Mouse (Mus musculus) neural tube, embryonic 12.5 days (tissue): ENCODE results near the gene Gm960. TPM values are rescaled to one million over a fixed set of nuclear protein-coding genes. Genes with fewer than 3 reads are reported as not detected.
A peak's percentile ranks its signal among the peaks of the same experiment; 100 is the strongest.

ENCODE experiments used
- ATAC-seq: fragments of 200-750 bp; cut with Nextera tagmentation; 2 replicates; pipeline ENCODE4 v1.8.0; 2017; ENCODE audit warnings: low read depth, mild to moderate bottlenecking, moderate TSS enrichment, moderate library complexity; ENCODE audit not compliant: low FRiP score
- H3K27ac ChIP-seq: fragments of 300-500 bp; sonication (generic); 2 replicates; pipeline ENCODE4 v1.5.1; 2016
- H3K27me3 ChIP-seq: fragments of 300-500 bp; sonication (generic); replicated peaks from 2 replicates; pipeline ENCODE4 v1.6.1; 2016; ENCODE audit warnings: mild to moderate bottlenecking
- H3K36me3 ChIP-seq: fragments of 300-500 bp; sonication (generic); 2 replicates; pipeline ENCODE4 v1.6.1; 2016; ENCODE audit warnings: mild to moderate bottlenecking
- H3K4me1 ChIP-seq: fragments of 300-500 bp; sonication (generic); 2 replicates; pipeline ENCODE4 v1.6.1; 2016
- H3K4me2 ChIP-seq: fragments of 300-500 bp; sonication (generic); replicated peaks from 2 replicates; pipeline ENCODE4 v1.6.1; 2016; ENCODE audit warnings: mild to moderate bottlenecking
- H3K4me3 ChIP-seq: fragments of 300-500 bp; sonication (generic); 2 replicates; pipeline ENCODE4 v1.5.1; 2016
- H3K9ac ChIP-seq: fragments of 300-500 bp; sonication (generic); 2 replicates; pipeline ENCODE4 v1.6.1; 2016; ENCODE audit warnings: mild to moderate bottlenecking
- H3K9me3 ChIP-seq: fragments of 300-500 bp; sonication (generic); 2 replicates; pipeline ENCODE4 v1.6.1; 2016; ENCODE audit warnings: mild to moderate bottlenecking
- whole genome bisulfite sequencing: fragments of 180-500 bp; shearing (Covaris S2); methylation state at CpG from one replicate; pipeline ENCODE4 v1.1.7; 2016; 5-methylcytosine and 5-hydroxymethylcytosine counted together
- polyA plus RNA-seq: library from polyadenylated mRNA; unstranded; fragments of >200 nt; fragmentation: Nextera tagmentation; extraction: Ambion mirVana; gene quantifications from 2 replicates; pipeline ENCODE4 v1.2.1, GENCODE M21; 2016

Gene Gm960
- 3.8 and 5.9 TPM in 2 replicates for polyA plus RNA-seq

DNA sequence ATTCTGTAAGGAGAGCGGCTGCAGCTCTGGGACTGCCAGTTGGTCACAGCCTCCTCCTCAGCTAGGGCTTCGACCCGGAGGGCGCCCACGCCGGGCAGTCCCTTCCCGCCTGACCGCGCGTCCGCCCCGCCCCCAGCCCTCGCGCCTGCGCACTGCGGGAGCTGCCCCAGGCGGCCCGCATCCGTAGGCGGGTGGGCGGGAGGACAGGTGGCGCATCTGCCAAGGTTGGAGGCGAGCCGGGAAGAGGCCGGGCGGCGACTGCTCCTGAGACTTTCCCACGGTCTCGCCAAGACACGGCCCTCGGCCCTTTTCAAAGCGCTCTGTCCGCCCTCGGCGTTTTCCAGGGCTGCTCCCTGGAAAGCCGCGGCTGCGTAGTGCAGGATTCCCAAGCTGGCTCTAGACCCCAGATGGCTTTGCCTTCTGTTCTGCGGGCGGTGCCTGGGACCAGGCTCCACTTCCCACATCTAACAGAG lies at the start of gene Gm960:
Gene Gm960 (minus strand): TSS at position 464 of the 473 bp plus-strand sequence.
- under 1% methylated on average over 40 of the region's 40 CpGs for WGBS
- H3K27ac ChIP-seq, result peak within 1 kb of the TSS; percentile 37; the same call in 1 of the 2 replicates

DNA sequence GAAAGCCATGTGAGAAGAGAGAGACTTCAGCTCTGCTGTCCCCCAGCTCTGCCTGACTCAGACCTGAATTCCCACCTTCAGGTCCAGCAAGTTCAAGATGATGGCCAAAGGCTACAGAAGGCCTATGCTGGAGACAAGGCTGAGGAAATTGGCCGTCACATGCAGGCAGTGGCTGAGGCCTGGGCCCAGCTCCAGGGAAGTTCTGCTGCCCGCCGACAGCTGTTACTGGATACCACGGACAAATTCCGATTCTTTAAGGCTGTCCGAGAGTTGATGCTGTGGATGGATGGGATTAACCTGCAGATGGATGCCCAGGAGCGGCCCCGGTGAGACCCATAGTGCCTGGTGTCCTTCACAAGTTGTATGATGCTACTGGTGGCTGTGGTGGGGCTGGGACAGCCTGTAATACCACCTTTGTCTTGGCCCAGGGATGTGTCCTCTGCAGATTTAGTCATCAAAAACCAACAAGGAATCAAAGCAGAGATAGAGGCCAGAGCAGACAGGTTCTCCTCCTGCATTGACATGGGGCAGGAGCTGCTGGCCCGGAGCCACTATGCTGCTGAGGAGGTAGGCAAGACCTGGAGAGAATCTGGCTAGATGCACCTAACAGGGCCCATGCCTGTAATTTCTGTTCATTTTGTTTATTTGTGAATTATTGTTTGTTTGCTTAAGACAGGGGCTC lies 49.3 kb upstream of the Gm960 start:
- Histone ChIP-seq H3K9ac (no peak overlapping the region), H3K9me3 (no peaks in the 10 kb centered on the region), H3K27ac (no peak overlapping the region), H3K4me2 (no peak overlapping the region), H3K4me1 (no peaks in the 10 kb centered on the region), H3K4me3 (no peak overlapping the region), H3K27me3 (no peaks in the 10 kb centered on the region), H3K36me3 (peaks cover 89% of the 10 kb centered on the region)
- WGBS, result 93% methylated on average over 9 of the region's 9 CpGs
- no peak for ATAC-seq

More for the DNA sequence above, at the start of gene Gm960:
- peak; percentile 79 for ATAC-seq
- Histone ChIP-seq H3K27me3 (peaks cover 36% of the 10 kb centered on the region), H3K36me3 (no peaks in the 10 kb centered on the region), H3K9me3 (no peaks in the 10 kb centered on the region), H3K4me2 (peak within 1 kb of the TSS; percentile 82), H3K4me1 (peaks cover 7% of the 10 kb centered on the region; the same call in 1 of the 2 replicates), H3K4me3 (peak within 1 kb of the TSS; percentile 56), H3K9ac (peak within 1 kb of the TSS; percentile 64)

DNA sequence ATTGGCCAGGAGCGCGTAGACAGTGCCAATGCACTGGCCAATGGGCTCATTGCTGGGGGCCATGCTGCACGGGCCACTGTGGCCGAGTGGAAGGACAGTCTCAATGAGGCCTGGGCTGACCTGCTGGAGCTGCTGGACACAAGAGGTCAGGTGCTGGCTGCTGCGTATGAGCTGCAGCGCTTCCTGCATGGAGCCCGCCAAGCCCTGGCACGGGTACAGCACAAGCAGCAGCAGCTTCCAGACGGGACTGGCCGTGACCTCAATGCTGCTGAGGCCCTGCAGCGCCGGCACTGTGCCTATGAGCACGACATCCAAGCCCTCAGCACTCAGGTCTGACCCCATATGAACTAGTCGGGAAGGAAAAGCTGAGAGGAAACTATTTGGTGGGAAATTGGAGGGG lies 48.1 kb upstream of the Gm960 start:
- no peaks in the 10 kb centered on the region for H3K9me3 ChIP-seq
- H3K27me3 ChIP-seq, result no peaks in the 10 kb centered on the region
- no peak overlapping the region for H3K4me2 ChIP-seq
- H3K4me3 ChIP-seq, result no peak overlapping the region
- ATAC-seq, result no peak
- H3K9ac ChIP-seq, result no peak overlapping the region
- no peak overlapping the region for H3K27ac ChIP-seq
- WGBS, result 90% methylated on average over 14 of the region's 14 CpGs
- no peaks in the 10 kb centered on the region for H3K4me1 ChIP-seq
- peaks cover 90% of the 10 kb centered on the region for H3K36me3 ChIP-seq

DNA sequence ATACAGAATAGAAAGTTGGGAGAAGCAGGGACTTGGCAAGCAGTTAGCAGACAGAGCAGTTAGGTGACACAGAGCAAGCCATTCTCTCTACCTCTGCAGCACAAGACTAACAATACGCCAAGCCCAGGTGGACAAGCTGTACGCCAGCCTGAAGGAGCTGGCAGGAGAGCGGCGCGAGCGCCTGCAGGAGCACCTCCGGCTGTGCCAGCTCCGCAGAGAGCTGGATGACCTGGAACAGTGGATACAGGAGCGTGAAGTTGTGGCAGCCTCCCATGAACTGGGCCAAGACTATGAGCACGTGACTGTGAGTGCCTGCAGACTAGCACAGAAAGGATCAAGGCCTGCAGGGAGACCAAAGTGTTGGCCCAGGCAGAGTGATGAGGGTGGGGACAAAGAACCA lies 47.2 kb upstream of the Gm960 start:
- ATAC-seq, result no peak

DNA sequence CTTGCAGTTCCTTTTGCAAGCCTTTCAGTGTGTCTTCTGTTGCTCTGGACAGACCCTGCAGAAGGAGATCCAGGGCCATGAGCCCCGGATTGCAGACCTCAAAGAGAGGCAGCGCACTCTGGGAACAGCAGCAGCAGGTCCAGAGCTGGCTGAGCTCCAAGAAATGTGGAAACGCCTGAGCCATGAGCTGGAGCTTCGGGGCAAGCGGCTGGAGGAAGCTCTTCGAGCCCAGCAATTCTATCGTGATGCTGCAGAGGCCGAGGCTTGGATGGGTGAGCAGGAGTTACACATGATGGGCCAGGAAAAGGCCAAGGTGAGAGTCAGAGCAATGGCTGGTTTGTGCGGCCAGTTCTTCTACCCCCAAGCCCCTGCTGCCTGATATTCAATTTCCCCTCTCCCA lies 46.6 kb upstream of the Gm960 start:
- H3K36me3 ChIP-seq, result peaks cover 90% of the 10 kb centered on the region
- H3K27ac ChIP-seq, result no peak overlapping the region
- no peak overlapping the region for H3K4me2 ChIP-seq
- H3K9me3 ChIP-seq, result no peaks in the 10 kb centered on the region
- H3K9ac ChIP-seq, result no peak overlapping the region
- WGBS, result 87% methylated on average over 9 of the region's 9 CpGs
- no peaks in the 10 kb centered on the region for H3K27me3 ChIP-seq
- H3K4me1 ChIP-seq, result no peaks in the 10 kb centered on the region
- no peak for ATAC-seq
- no peak overlapping the region for H3K4me3 ChIP-seq

More for the DNA sequence above, 47.2 kb upstream of the Gm960 start:
- no peaks in the 10 kb centered on the region for H3K9me3 ChIP-seq
- WGBS, result 95% methylated on average over 10 of the region's 10 CpGs
- H3K27me3 ChIP-seq, result no peaks in the 10 kb centered on the region
- no peaks in the 10 kb centered on the region for H3K4me1 ChIP-seq
- H3K27ac ChIP-seq, result no peak overlapping the region
- H3K9ac ChIP-seq, result no peak overlapping the region
- H3K4me3 ChIP-seq, result no peak overlapping the region
- H3K4me2 ChIP-seq, result no peak overlapping the region
- H3K36me3 ChIP-seq, result peaks cover 90% of the 10 kb centered on the region

DNA sequence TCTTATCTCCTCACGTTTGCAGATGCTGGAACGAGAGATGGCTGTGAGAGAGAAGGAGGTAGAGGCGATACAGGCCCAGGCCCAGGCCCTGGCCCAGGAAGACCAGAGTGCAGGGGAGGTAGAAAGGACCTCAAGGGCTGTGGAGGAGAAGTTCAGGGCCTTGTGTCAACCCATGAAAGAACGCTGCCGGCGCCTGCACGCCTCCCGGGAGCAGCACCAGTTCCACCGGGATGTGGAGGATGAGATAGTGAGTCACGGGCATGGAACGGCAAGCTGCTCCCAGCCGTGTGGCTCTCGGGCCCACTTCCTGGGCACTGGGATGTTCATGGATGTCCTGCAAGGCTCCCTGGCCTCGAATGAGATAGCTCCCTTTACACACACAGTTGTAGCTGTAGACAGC lies 45.6 kb upstream of the Gm960 start:
- Histone ChIP-seq H3K4me1 (no peaks in the 10 kb centered on the region), H3K9ac (no peak overlapping the region), H3K36me3 (peaks cover 90% of the 10 kb centered on the region), H3K4me3 (no peak overlapping the region), H3K27me3 (no peaks in the 10 kb centered on the region), H3K27ac (no peak overlapping the region), H3K4me2 (no peak overlapping the region), H3K9me3 (no peaks in the 10 kb centered on the region)
- WGBS, result 86% methylated on average over 14 of the region's 14 CpGs
- ATAC-seq, result no peak

DNA sequence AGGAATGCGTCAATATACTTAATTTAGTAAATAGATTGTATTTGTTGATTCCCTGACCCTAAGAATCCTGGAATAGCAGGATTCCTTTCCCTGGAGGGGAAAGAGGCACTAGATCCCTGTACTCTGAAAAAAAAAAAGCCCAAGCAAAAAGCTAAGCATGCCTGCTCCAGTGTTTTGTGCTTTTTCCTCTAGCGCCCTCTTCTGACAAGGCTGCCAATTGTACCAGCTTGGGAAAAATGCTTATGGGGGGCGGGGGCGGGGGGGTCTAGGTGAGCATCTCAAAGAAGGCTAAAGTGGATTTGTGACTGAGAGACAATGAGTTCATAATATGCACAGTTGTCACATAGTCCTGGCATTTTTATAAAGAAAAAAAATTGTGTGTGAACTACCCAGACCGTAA lies 45.1 kb upstream of the Gm960 start:
- H3K36me3 ChIP-seq, result peaks cover 89% of the 10 kb centered on the region
- H3K4me1 ChIP-seq, result no peaks in the 10 kb centered on the region
- WGBS, result 44% methylated on average over 5 of the region's 5 CpGs
- H3K4me3 ChIP-seq, result no peak overlapping the region
- H3K9me3 ChIP-seq, result no peaks in the 10 kb centered on the region
- no peak for ATAC-seq
- H3K4me2 ChIP-seq, result no peak overlapping the region
- no peaks in the 10 kb centered on the region for H3K27me3 ChIP-seq
- H3K27ac ChIP-seq, result no peak overlapping the region
- no peak overlapping the region for H3K9ac ChIP-seq

DNA sequence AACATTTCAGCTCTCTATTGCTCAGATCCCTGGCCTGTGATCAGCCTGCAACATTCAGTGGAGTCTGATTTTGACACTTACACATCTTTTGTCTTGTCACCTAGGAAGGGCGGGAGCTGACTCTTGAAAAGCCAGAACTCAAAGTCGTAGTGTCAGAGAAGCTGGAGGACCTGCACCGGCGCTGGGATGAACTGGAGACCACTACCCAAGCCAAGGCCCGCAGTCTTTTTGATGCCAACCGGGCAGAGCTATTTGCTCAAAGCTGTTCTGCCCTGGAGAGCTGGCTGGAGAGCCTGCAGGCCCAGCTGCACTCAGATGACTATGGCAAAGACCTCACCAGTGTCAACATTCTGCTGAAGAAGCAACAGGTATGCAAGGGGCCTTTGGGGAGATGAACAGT lies 43.8 kb upstream of the Gm960 start:
- no peaks in the 10 kb centered on the region for H3K4me1 ChIP-seq
- no peak for ATAC-seq
- H3K4me3 ChIP-seq, result no peak overlapping the region
- H3K4me2 ChIP-seq, result no peak overlapping the region
- H3K9me3 ChIP-seq, result no peaks in the 10 kb centered on the region
- no peak overlapping the region for H3K27ac ChIP-seq
- no peaks in the 10 kb centered on the region for H3K27me3 ChIP-seq
- peaks cover 89% of the 10 kb centered on the region for H3K36me3 ChIP-seq
- H3K9ac ChIP-seq, result no peak overlapping the region
- WGBS, result 88% methylated on average over 6 of the region's 6 CpGs

DNA sequence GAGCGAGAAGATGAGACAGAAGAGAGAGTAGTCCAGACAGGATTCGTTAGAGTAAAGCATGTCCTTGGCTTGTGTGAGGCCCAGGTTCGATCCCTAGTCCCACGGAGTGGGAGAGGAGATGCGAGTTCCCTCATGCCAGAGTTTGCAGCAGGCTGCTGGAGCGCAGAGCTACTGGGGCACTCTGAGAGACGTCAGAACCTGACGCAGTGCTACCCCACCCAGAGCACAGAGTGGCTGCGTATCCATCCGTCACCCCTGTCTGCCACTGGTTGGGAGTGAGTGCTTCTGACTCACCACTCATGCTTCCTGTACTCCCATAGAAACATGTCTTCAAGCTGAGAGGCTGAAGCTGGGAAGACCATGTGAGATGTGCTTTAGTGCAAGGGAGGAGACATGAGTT lies 43.0 kb upstream of the Gm960 start:
- WGBS, result 87% methylated on average over 10 of the region's 10 CpGs
- Histone ChIP-seq H3K4me1 (no peaks in the 10 kb centered on the region), H3K36me3 (peaks cover 86% of the 10 kb centered on the region), H3K27me3 (no peaks in the 10 kb centered on the region), H3K9ac (no peak overlapping the region), H3K4me3 (no peak overlapping the region), H3K9me3 (no peaks in the 10 kb centered on the region), H3K27ac (no peak overlapping the region), H3K4me2 (no peak overlapping the region)
- no peak for ATAC-seq

DNA sequence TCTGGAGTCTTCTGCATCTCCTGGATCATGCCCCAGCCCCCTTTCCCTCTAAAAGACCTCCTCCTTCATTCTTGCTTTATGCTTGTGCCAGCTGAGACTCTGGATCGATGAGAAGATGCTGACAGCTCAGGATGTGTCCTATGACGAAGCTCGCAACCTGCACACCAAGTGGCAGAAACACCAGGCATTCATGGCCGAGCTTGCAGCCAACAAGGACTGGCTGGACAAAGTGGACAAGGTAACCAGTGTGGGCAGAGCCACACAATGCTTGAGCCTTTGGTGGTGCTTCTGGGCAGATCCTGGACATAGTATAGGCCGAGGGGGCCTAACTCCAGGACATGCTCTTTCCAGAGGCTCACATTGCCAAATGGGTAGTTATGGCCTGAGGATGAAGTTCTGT lies 41.3 kb upstream of the Gm960 start:
- Histone ChIP-seq H3K36me3 (peaks cover 74% of the 10 kb centered on the region), H3K27me3 (no peaks in the 10 kb centered on the region), H3K4me1 (no peaks in the 10 kb centered on the region), H3K9ac (no peak overlapping the region), H3K4me3 (no peak overlapping the region), H3K4me2 (no peak overlapping the region), H3K27ac (no peak overlapping the region), H3K9me3 (no peaks in the 10 kb centered on the region)
- ATAC-seq, result no peak
- WGBS, result 93% methylated on average over 5 of the region's 5 CpGs

DNA sequence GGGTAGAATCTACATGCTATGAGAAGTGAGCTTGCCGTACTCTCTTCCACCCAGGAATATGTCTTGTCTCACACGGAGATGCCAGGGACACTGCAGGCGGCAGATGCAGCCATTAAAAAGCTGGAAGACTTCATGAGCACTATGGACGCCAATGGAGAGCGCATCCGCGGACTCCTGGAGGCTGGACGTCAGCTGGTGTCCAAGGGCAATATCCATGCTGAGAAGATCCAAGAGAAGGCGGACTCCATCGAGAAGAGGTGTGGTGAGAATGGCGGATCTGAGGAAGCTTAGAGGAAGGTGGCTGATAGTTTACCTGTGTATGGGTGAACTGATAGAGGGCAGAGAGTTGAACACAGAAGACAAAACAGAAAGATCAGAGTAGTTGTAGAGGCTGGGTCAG lies 40.6 kb upstream of the Gm960 start:
- Histone ChIP-seq H3K9ac (no peak overlapping the region), H3K4me3 (no peak overlapping the region), H3K27ac (no peak overlapping the region), H3K4me1 (no peaks in the 10 kb centered on the region), H3K36me3 (peaks cover 74% of the 10 kb centered on the region), H3K4me2 (no peak overlapping the region), H3K9me3 (no peaks in the 10 kb centered on the region), H3K27me3 (no peaks in the 10 kb centered on the region)
- 90% methylated on average over 11 of the region's 11 CpGs for WGBS
- ATAC-seq, result no peak

DNA sequence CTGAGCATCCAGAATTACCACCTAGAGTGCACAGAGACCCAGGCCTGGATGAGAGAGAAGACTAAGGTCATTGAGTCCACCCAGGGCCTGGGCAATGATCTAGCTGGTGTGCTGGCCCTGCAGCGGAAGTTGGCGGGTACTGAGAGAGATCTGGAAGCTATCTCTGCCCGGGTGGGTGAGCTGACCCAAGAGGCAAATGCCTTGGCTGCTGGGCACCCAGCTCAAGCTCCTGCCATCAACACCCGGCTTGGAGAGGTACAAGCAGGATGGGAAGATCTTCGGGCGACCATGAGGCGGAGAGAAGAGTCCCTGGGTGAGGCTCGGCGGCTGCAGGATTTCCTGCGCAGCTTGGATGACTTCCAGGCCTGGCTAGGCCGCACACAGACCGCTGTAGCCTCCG lies 39.4 kb upstream of the Gm960 start:
- Histone ChIP-seq H3K4me2 (no peak overlapping the region), H3K27me3 (no peaks in the 10 kb centered on the region), H3K9ac (no peak overlapping the region), H3K27ac (no peak overlapping the region), H3K36me3 (peaks cover 82% of the 10 kb centered on the region), H3K4me3 (no peak overlapping the region), H3K9me3 (no peaks in the 10 kb centered on the region), H3K4me1 (no peaks in the 10 kb centered on the region)
- 94% methylated on average over 13 of the region's 13 CpGs for WGBS
- no peak for ATAC-seq

DNA sequence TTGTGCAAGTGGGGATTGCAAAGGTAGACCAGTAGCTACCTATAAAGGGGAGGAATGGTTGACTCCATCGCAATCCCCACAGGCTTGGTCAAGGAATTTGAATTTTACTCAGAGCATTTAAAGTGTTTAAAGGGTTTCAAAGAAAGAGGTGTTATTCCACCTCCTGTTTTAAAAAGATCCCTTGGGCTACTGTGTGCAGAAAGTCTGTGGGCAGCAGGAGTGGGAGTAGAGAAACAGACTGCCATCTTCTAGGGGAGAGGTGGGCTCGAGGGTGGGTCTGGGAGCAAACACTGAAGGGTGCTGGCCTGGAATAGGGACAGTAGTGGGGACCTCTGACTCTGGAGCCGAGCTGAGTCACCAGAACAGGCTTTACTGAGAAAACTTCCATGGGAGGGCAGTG lies 34.6 kb upstream of the Gm960 start:
- H3K36me3 ChIP-seq, result peaks cover 79% of the 10 kb centered on the region
- no peak overlapping the region for H3K4me3 ChIP-seq
- no peak overlapping the region for H3K9ac ChIP-seq
- no peaks in the 10 kb centered on the region for H3K27me3 ChIP-seq
- no peak overlapping the region for H3K4me2 ChIP-seq
- WGBS, result 85% methylated on average over 3 of the region's 3 CpGs
- no peak overlapping the region for H3K27ac ChIP-seq
- H3K4me1 ChIP-seq, result no peaks in the 10 kb centered on the region
- no peak for ATAC-seq
- H3K9me3 ChIP-seq, result no peaks in the 10 kb centered on the region
